Mouse (Mus musculus) embryonic stem cell, embryonic (primary cell): ENCODE results near the gene Med29.

Experiments
- CTCF ChIA-PET, 4 experiments: fragments of 300-600 bp in 2 of 4; fragments of 350-600 bp in 2 of 4; sonication (Branson Sonifier 250); formaldehyde crosslinking; loops; one replicate each; lab custom pipeline; 2022; ENCODE audit warnings: inconsistent platforms in 2 of 4; lab: Charles Lee
- POLR2A ChIA-PET, 4 experiments: fragments of 300-600 bp in 2 of 4; fragments of 350-600 bp in 2 of 4; sonication (Branson Sonifier 250); formaldehyde crosslinking; loops; one replicate each; lab custom pipeline; 2022; ENCODE audit warnings: antibody characterized with exemption in 4 of 4, inconsistent platforms in 1 of 4; lab: Charles Lee

The Med29 gene

GRCm38 (mm10) chr7:28339213-28339917 is 53.1 kb downstream of the Med29 start:
- POLR2A ChIA-PET = interaction anchor here (0.5 to 50.6 kb wide), 85 partner anchors 8 to 1161 kb away, joined by 3 to 1116 read pairs (median 5); partner anchors contain the start of genes Rps16 (in 4 of the 4), Dll3 (in 3 of the 4), Med29 (in 3 of the 4) and Paf1 (in 3 of the 4)
- CTCF ChIA-PET = interaction anchor here (0.5 to 3.1 kb wide), 27 partner anchors 8 to 259 kb away, joined by 3 to 29 read pairs (median 4); partner anchors contain the start of genes Selenov (in 2 of the 4), Dll3 (in 1 of the 4), Gmfg (in 1 of the 4) and Med29 (in 1 of the 4)

- CTCF ChIA-PET = interaction anchor here in 3 of 4 experiments (0.6 to 3.1 kb wide), 18 partner anchors 8 to 260 kb away, joined by 3 to 29 read pairs (median 3); partner anchors contain the start of genes Dll3 (in 1 of the 3), Med29 (in 1 of the 3), Paf1 (in 1 of the 3) and Pak4 (in 1 of the 3)
- POLR2A ChIA-PET = interaction anchor here (0.6 to 50.6 kb wide), 82 partner anchors 8 to 1160 kb away, joined by 3 to 1116 read pairs (median 5); partner anchors contain the start of genes Rps16 (in 4 of the 4), Dll3 (in 3 of the 4), Med29 (in 3 of the 4) and Paf1 (in 3 of the 4)
These were observed 54.2 kb downstream of the Med29 start, which contains the start of gene Supt5 for GRCm38 (mm10) chr7:28338108-28338998. Supt5 (minus strand) TSS chr7:28338746.
